In the genomic region with DNA sequence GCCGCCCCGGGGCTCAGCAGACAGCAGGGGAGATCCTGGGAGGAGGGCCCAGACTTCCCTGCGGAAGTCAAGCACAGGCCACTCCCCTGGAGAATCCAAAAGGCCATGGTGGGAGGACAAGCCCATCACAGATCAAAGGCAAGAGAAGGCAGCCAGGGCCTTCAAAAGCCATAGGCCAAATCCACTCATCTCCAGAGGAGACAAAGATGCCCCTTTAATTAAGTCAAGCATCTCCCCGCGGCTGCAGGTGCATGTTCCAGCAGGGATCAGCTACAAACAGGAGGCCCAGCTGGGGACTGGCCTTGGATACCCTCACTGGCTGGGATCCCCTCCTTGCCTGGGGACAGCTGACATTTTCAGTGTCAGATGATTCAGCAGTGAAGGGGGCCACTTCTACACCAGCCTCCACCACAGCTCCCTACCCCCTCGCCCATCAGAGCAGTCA, we compare ENCODE assay signal across 15 mouse cellular contexts.
DNase-seq lines count a peak whose midpoint lies in the region; ATAC-seq and TF ChIP-seq lines count a peak whose summit lies in the region.
"Had no signal": no experiment of that assay in that cellular context is flagged by ENCODE, and none has a peak within 500 bp of the region (broad histone marks: within the 10 kb centered on the region; RNA-seq: fewer than 3 reads in every experiment).

No protein-coding gene starts in this region.

- no peaks in the 10 kb centered on the region for H3K9me3 ChIP-seq in kidney, embryonic 15.5 days (replicated peaks)
- H3K9me3 ChIP-seq in forebrain, embryonic 12.5 days, result no peaks in the 10 kb centered on the region
- H3K9me3 ChIP-seq in midbrain, embryonic 12.5 days, result no peaks in the 10 kb centered on the region
- H3K9me3 ChIP-seq: intestine, embryonic 15.5 days; limb, embryonic 12.5 days had no signal

- WGBS in kidney, embryonic 15.5 days, result 19% methylated on average over 6 of the region's 6 CpGs
- 68% methylated on average over 6 of the region's 6 CpGs for WGBS in kidney, adult 2 months
- WGBS in forebrain, embryonic 12.5 days, result 8% methylated on average over 6 of the region's 6 CpGs
- 7% methylated on average over 6 of the region's 6 CpGs for WGBS in midbrain, embryonic 12.5 days

- no peak overlapping the region for H3K4me2 ChIP-seq in kidney, embryonic 15.5 days
- no peak overlapping the region for H3K4me2 ChIP-seq in forebrain, embryonic 12.5 days
- H3K4me2 ChIP-seq in midbrain, embryonic 12.5 days (replicated peaks), result no peak overlapping the region
- H3K4me2 ChIP-seq: intestine, embryonic 15.5 days; limb, embryonic 12.5 days had no signal

- H3K27ac ChIP-seq in kidney, embryonic 15.5 days, result peak overlapping the region; percentile 22; the same call in 1 of the 2 replicates
- H3K27ac ChIP-seq in kidney, adult 2 months (ENCODE audit: insufficient read depth, low read depth, low read length), result no peak overlapping the region
- H3K27ac ChIP-seq in forebrain, embryonic 12.5 days, result peak overlapping the region; percentile 61; the same call in 1 of the 2 replicates
- H3K27ac ChIP-seq in midbrain, embryonic 12.5 days (replicated peaks), result peak overlapping the region; percentile 70
- H3K27ac ChIP-seq: intestine, embryonic 15.5 days; limb, embryonic 12.5 days had no signal

- no peak overlapping the region for H3K4me3 ChIP-seq in kidney, embryonic 15.5 days (replicated peaks)
- no peak overlapping the region for H3K4me3 ChIP-seq in kidney, adult 2 months (ENCODE audit: insufficient read depth, low read depth, low read length)
- H3K4me3 ChIP-seq in forebrain, embryonic 12.5 days (replicated peaks), result no peak overlapping the region
- no peak overlapping the region for H3K4me3 ChIP-seq in midbrain, embryonic 12.5 days
- H3K4me3 ChIP-seq: erythroblast, embryonic 14.5 days; intestine, embryonic 15.5 days; limb, embryonic 12.5 days had no signal

- H3K27me3 ChIP-seq in kidney, embryonic 15.5 days, result no peaks in the 10 kb centered on the region
- H3K27me3 ChIP-seq in kidney, adult 2 months (replicated peaks; ENCODE audit: control insufficient read depth, insufficient read depth, low read length), result no peaks in the 10 kb centered on the region
- H3K27me3 ChIP-seq in forebrain, embryonic 12.5 days, result no peaks in the 10 kb centered on the region
- H3K27me3 ChIP-seq in midbrain, embryonic 12.5 days, result no peaks in the 10 kb centered on the region
- H3K27me3 ChIP-seq: intestine, embryonic 15.5 days; limb, embryonic 12.5 days had no signal

- H3K36me3 ChIP-seq in kidney, embryonic 15.5 days, result no peaks in the 10 kb centered on the region
- no peaks in the 10 kb centered on the region for H3K36me3 ChIP-seq in kidney, adult 2 months (ENCODE audit: control insufficient read depth, insufficient read depth, low read length)
- H3K36me3 ChIP-seq in forebrain, embryonic 12.5 days (replicated peaks), result no peaks in the 10 kb centered on the region
- H3K36me3 ChIP-seq in midbrain, embryonic 12.5 days, result no peaks in the 10 kb centered on the region
- H3K36me3 ChIP-seq: intestine, embryonic 15.5 days had no signal

- ATAC-seq in kidney, embryonic 15.5 days (replicated peaks; ENCODE audit: low FRiP score), result no peak
- peak; percentile 53 for ATAC-seq in forebrain, embryonic 12.5 days (ENCODE audit: low FRiP score)
- ATAC-seq in midbrain, embryonic 12.5 days (ENCODE audit: low FRiP score, low read depth), result peak; percentile 70
- ATAC-seq: intestine, embryonic 15.5 days had no signal

- H3K4me1 ChIP-seq in kidney, embryonic 15.5 days, result peaks cover 81% of the 10 kb centered on the region
- peaks cover 38% of the 10 kb centered on the region for H3K4me1 ChIP-seq in kidney, adult 2 months (ENCODE audit: control insufficient read depth, insufficient read depth, low read length)
- peaks cover 73% of the 10 kb centered on the region for H3K4me1 ChIP-seq in forebrain, embryonic 12.5 days
- H3K4me1 ChIP-seq in midbrain, embryonic 12.5 days, result peaks cover 66% of the 10 kb centered on the region

- no peak overlapping the region for H3K9ac ChIP-seq in kidney, embryonic 15.5 days
- H3K9ac ChIP-seq in forebrain, embryonic 12.5 days, result no peak overlapping the region
- H3K9ac ChIP-seq in midbrain, embryonic 12.5 days (replicated peaks), result no peak overlapping the region
- H3K9ac ChIP-seq: intestine, embryonic 15.5 days; limb, embryonic 12.5 days had no signal

- TF ChIP-seq CTCF in kidney, adult 2 months (conservative IDR thresholded peaks at IDR 0.05; ENCODE audit: insufficient read depth, insufficient read length, low read depth, low read length), result no peak

- DNase-seq in kidney, adult 2 months, result no peak
- peak; percentile 48 for DNase-seq in adrenal gland, postnatal 14 days
- no peak for DNase-seq in layer of hippocampus, adult 9-10 months (ENCODE audit: low spot score)
- DNase-seq in lung, adult 18-20 months, result no peak
- no peak for DNase-seq in urinary bladder, adult 18-20 months (ENCODE audit: low spot score in 2 of 2)
- DNase-seq: cerebellum, adult 8-10 months; heart, adult 11 months; layer of hippocampus, adult 9-11 months; right cerebral cortex, adult 18-20 months had no signal

- no peak for TF ChIP-seq POLR2A in kidney, adult 2 months (IDR thresholded peaks at IDR 0.05; ENCODE audit: low read depth, low read length)
